Mouse (Mus musculus): ENCODE measurements at regions not wholly inside any gene's neighbourhood (a gene's known extent, or its start where the extent isn't known, plus 50 kb on each side); places are given as distances from the start of the nearest gene placed in this dataset.
A peak's percentile ranks its signal among the peaks of the same experiment; 100 is the strongest.
"Not testable (repeated sequence)": the region's sequence is repeated elsewhere in the genome, so short reads cannot be mapped to it uniquely, and the experiment has no call there.

GRCm38 (mm10) chr13:89375526-89376474 lies 163.8 kb upstream of the Hapln1 start:
- no peak overlapping the region for H3K27ac ChIP-seq (ENCODE audit: low read depth, low read length)
- H3K9me3 ChIP-seq (ENCODE audit: low read length): no peaks in the 10 kb centered on the region
- ATAC-seq (ENCODE audit: low FRiP score) (no peak), DNase-seq (ENCODE audit: low spot score) (peak; percentile 26)
- no peaks in the 10 kb centered on the region for H3K27me3 ChIP-seq (ENCODE audit: insufficient read depth, low read length)
- no peak overlapping the region for H3K4me3 ChIP-seq (ENCODE audit: low read depth, low read length)
- no peak overlapping the region for H3K4me2 ChIP-seq (ENCODE audit: low read depth, low read length, poor library complexity, severe bottlenecking)
- no peak overlapping the region for H3K9ac ChIP-seq (replicated peaks; ENCODE audit: low read length, poor library complexity, severe bottlenecking)
- no peaks in the 10 kb centered on the region for H3K36me3 ChIP-seq (ENCODE audit: insufficient read depth, low read length)
- no peaks in the 10 kb centered on the region for H3K4me1 ChIP-seq (ENCODE audit: insufficient read depth, low read length)
- no peak for TF ChIP-seq CTCF (IDR thresholded peaks at IDR 0.05)
- 95% methylated on average over 4 of the region's 4 CpGs for WGBS

DNA sequence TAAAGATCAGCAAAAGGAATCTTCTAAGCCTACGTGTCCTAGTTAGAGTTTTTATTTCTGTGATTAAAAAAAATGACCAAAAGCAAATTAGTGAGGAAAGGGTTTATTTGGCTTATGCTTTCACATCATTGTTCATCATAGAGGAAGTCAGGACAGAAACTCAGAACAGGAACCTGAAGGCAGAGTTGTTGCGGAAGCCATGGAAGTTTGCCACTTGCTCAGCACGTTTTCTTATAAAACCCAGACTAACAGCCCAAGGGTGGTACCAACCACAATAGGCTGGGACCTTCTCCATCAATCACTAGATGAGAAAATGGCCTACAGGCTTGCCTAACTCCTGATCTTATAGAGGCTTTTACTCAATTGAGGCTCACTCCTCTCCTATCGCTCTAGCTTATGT lies 161.2 kb upstream of the Hapln1 start:
- TF ChIP-seq CTCF (IDR thresholded peaks at IDR 0.05): no peak
- no peak overlapping the region for H3K4me2 ChIP-seq (ENCODE audit: low read depth, low read length, poor library complexity, severe bottlenecking)
- 91% methylated on average over 4 of the region's 4 CpGs for WGBS
- no peaks in the 10 kb centered on the region for H3K36me3 ChIP-seq (ENCODE audit: insufficient read depth, low read length)
- no peak overlapping the region for H3K27ac ChIP-seq (ENCODE audit: low read depth, low read length)
- H3K4me3 ChIP-seq (ENCODE audit: low read depth, low read length): no peak overlapping the region
- DNase-seq (ENCODE audit: low spot score) (no peak), ATAC-seq (ENCODE audit: low FRiP score) (no peak)
- H3K27me3 ChIP-seq (ENCODE audit: insufficient read depth, low read length): no peaks in the 10 kb centered on the region
- no peaks in the 10 kb centered on the region for H3K4me1 ChIP-seq (ENCODE audit: insufficient read depth, low read length)
- H3K9me3 ChIP-seq (ENCODE audit: low read length): no peaks in the 10 kb centered on the region
- H3K9ac ChIP-seq (replicated peaks; ENCODE audit: low read length, poor library complexity, severe bottlenecking): no peak overlapping the region

DNA sequence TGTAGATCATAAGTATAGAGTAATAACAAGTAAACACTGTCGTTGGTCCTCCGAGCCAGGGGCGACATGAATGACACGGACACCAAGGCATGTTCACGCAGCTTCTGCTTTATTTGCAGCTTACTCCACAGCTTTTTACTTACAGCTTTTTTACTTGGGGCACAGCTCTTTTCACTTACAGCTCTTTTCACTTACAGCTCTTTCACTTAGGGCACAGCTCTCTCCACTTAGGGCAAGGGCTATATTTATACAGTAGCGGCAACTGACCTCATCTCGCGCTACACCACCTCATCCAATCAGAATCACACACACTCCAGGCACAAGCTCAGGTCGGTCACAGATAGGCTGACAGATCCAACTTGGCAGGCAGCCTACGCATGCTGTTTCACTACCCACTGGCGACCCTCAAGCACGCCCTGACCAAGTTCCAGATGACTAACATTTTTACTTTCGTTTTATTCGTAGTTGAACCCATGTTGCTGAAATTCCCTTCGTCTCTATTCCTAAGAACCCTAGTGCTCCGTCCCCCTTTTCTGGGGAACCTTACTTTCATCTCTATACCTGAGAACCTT lies 155.9 kb upstream of the Hapln1 start:
- H3K27me3 ChIP-seq (ENCODE audit: insufficient read depth, low read length); H3K4me2 ChIP-seq (ENCODE audit: low read depth, low read length, poor library complexity, severe bottlenecking); H3K27ac ChIP-seq (ENCODE audit: low read depth, low read length); ATAC-seq (ENCODE audit: low FRiP score); H3K9me3 ChIP-seq (ENCODE audit: low read length); H3K36me3 ChIP-seq (ENCODE audit: insufficient read depth, low read length); H3K4me3 ChIP-seq (ENCODE audit: low read depth, low read length); H3K4me1 ChIP-seq (ENCODE audit: insufficient read depth, low read length); H3K9ac ChIP-seq (replicated peaks; ENCODE audit: low read length, poor library complexity, severe bottlenecking); DNase-seq (ENCODE audit: low spot score): not testable (repeated sequence)
- WGBS: 94% methylated on average over 16 of the region's 16 CpGs

DNA sequence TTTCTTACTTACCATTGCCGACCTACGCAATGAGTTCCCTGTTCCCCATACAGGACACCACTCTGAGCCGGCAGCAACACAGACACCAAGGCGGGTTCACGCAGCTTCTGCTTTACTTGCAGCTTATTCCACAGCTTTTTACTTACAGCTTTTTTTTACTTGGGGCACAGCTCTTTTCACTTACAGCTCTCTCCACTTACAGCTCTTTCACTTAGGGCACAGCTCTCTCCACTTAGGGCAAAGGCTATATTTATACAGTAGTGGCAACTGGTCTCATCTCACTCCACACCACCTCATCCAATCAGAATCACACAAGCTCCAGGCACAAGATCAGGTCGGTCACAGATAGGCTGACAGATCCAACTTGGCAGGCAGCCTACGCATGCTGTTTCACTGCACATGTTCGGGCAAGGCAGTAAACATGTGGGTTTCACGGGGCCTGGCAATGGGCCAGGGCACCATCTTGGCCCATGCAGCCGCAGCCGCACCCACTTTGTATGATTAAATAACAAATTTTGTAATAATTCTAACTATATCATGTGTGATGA lies 154.9 kb upstream of the Hapln1 start:
- 79% methylated on average over 11 of the region's 11 CpGs for WGBS
- Histone ChIP-seq H3K4me1 (ENCODE audit: insufficient read depth, low read length) (no peaks in the 10 kb centered on the region), H3K4me2 (ENCODE audit: low read depth, low read length, poor library complexity, severe bottlenecking) (no peak overlapping the region), H3K9me3 (ENCODE audit: low read length) (no peaks in the 10 kb centered on the region), H3K4me3 (ENCODE audit: low read depth, low read length) (no peak overlapping the region), H3K27ac (ENCODE audit: low read depth, low read length) (no peak overlapping the region), H3K27me3 (ENCODE audit: insufficient read depth, low read length) (no peaks in the 10 kb centered on the region), H3K36me3 (ENCODE audit: insufficient read depth, low read length) (no peaks in the 10 kb centered on the region), H3K9ac (replicated peaks; ENCODE audit: low read length, poor library complexity, severe bottlenecking) (no peak overlapping the region)
- peak; percentile 51 for DNase-seq (ENCODE audit: low spot score)
- ATAC-seq (ENCODE audit: low FRiP score): no peak
- TF ChIP-seq CTCF (IDR thresholded peaks at IDR 0.05): no peak

GRCm38 (mm10) chr13:89387416-89387815 lies 152.2 kb upstream of the Hapln1 start:
- H3K9me3 ChIP-seq (ENCODE audit: low read length): no peaks in the 10 kb centered on the region
- H3K36me3 ChIP-seq (ENCODE audit: insufficient read depth, low read length): no peaks in the 10 kb centered on the region
- H3K27me3 ChIP-seq (ENCODE audit: insufficient read depth, low read length): no peaks in the 10 kb centered on the region
- TF ChIP-seq CTCF (IDR thresholded peaks at IDR 0.05): no peak
- ATAC-seq (ENCODE audit: low FRiP score) (no peak), DNase-seq (ENCODE audit: low spot score) (no peak)
- no peak overlapping the region for H3K4me3 ChIP-seq (ENCODE audit: low read depth, low read length)
- H3K4me2 ChIP-seq (ENCODE audit: low read depth, low read length, poor library complexity, severe bottlenecking): no peak overlapping the region
- H3K4me1 ChIP-seq (ENCODE audit: insufficient read depth, low read length): no peaks in the 10 kb centered on the region
- no peak overlapping the region for H3K27ac ChIP-seq (ENCODE audit: low read depth, low read length)
- WGBS: 95% methylated on average over 1 of the region's 1 CpGs
- H3K9ac ChIP-seq (replicated peaks; ENCODE audit: low read length, poor library complexity, severe bottlenecking): no peak overlapping the region

DNA sequence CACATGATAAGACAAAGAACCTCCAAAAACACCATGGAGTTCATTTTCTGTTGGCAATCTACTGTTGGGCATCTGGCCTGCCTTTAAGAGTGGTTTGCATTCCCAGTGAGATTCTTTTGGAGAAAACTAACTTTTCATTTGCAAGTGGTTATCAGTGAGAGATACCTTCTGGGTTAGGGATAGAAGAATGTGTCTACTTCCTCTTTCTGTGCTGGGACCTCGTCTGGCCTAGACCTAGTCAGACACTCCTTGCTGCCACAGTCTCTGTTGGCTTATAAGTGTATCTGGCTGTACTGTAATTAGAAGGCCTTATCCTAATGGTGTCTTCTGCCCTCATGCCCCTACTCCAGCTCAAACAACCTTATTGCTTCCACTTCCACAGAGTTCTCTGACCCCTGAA lies 150.4 kb upstream of the Hapln1 start:
- H3K4me3 ChIP-seq (ENCODE audit: low read depth, low read length): no peak overlapping the region
- H3K36me3 ChIP-seq (ENCODE audit: insufficient read depth, low read length): no peaks in the 10 kb centered on the region
- no peaks in the 10 kb centered on the region for H3K27me3 ChIP-seq (ENCODE audit: insufficient read depth, low read length)
- no peak overlapping the region for H3K4me2 ChIP-seq (ENCODE audit: low read depth, low read length, poor library complexity, severe bottlenecking)
- DNase-seq (ENCODE audit: low spot score) (no peak), ATAC-seq (ENCODE audit: low FRiP score) (no peak)
- WGBS: 68% methylated on average over 1 of the region's 1 CpGs
- TF ChIP-seq CTCF (IDR thresholded peaks at IDR 0.05): no peak
- H3K9me3 ChIP-seq (ENCODE audit: low read length): no peaks in the 10 kb centered on the region
- H3K27ac ChIP-seq (ENCODE audit: low read depth, low read length): no peak overlapping the region
- H3K4me1 ChIP-seq (ENCODE audit: insufficient read depth, low read length): no peaks in the 10 kb centered on the region
- no peak overlapping the region for H3K9ac ChIP-seq (replicated peaks; ENCODE audit: low read length, poor library complexity, severe bottlenecking)

Data from midbrain, postnatal 0 days (tissue).